Mouse (Mus musculus): ENCODE measurements around the gene Runx1. TPM values are rescaled to one million over a fixed set of nuclear protein-coding genes. Genes with fewer than 3 reads are reported as not detected.

Gene Runx1
- polyA plus RNA-seq, 1 experiment = 24.5 TPM

GRCm38 (mm10) chr16:92705564-92706458, 120.1 kb downstream of the Runx1 start:
- TF ChIP-seq CTCF (IDR thresholded peaks at IDR 0.05; ENCODE audit: control insufficient read depth, insufficient read depth, low read length) (no peak), POLR2A (IDR thresholded peaks at IDR 0.05; ENCODE audit: borderline replicate concordance, control insufficient read depth, low read depth, low read length) (no peak)
- Histone ChIP-seq H3K27ac (ENCODE audit: control insufficient read depth, insufficient read depth, low read depth, low read length, poor library complexity) (peak overlapping the region; percentile 14; the same call in 1 of the 2 replicates), H3K4me3 (replicated peaks; ENCODE audit: control insufficient read depth, low read depth, low read length) (no peak overlapping the region), H3K4me1 (ENCODE audit: control insufficient read depth, insufficient read depth, low read length) (peaks cover 10% of the 10 kb centered on the region)
- 35% methylated on average over 7 of the region's 7 CpGs for WGBS

GRCm38 (mm10) chr16:92703850-92704249, 122.1 kb downstream of the Runx1 start:
- H3K4me1 ChIP-seq (ENCODE audit: control insufficient read depth, insufficient read depth, low read length) = peaks cover 8% of the 10 kb centered on the region
- TF ChIP-seq POLR2A (IDR thresholded peaks at IDR 0.05; ENCODE audit: borderline replicate concordance, control insufficient read depth, low read depth, low read length) (no peak), CTCF (IDR thresholded peaks at IDR 0.05; ENCODE audit: control insufficient read depth, insufficient read depth, low read length) (no peak)
- H3K4me3 ChIP-seq (replicated peaks; ENCODE audit: control insufficient read depth, low read depth, low read length) = no peak overlapping the region
- H3K27ac ChIP-seq (ENCODE audit: control insufficient read depth, insufficient read depth, low read depth, low read length, poor library complexity) = no peak overlapping the region
- WGBS = 94% methylated on average over 2 of the region's 2 CpGs

- TF ChIP-seq POLR2A (IDR thresholded peaks at IDR 0.05; ENCODE audit: borderline replicate concordance, control insufficient read depth, low read depth, low read length) (no peak), CTCF (IDR thresholded peaks at IDR 0.05; ENCODE audit: control insufficient read depth, insufficient read depth, low read length) (no peak)
- peaks cover 4% of the 10 kb centered on the region for H3K4me1 ChIP-seq (ENCODE audit: control insufficient read depth, insufficient read depth, low read length)
- WGBS = 70% methylated on average over 27 of the region's 27 CpGs
- peak overlapping the region; percentile 26; the same call in 1 of the 2 replicates for H3K27ac ChIP-seq (ENCODE audit: control insufficient read depth, insufficient read depth, low read depth, low read length, poor library complexity)
- H3K4me3 ChIP-seq (replicated peaks; ENCODE audit: control insufficient read depth, low read depth, low read length) = no peak overlapping the region
These were observed 126.2 kb downstream of the Runx1 start for GRCm38 (mm10) chr16:92699531-92700397.

- 3% methylated on average over 26 of the region's 26 CpGs for WGBS
- peak overlapping the region; percentile 95 for H3K4me3 ChIP-seq (replicated peaks; ENCODE audit: control insufficient read depth, low read depth, low read length)
- peaks cover 1% of the 10 kb centered on the region for H3K4me1 ChIP-seq (ENCODE audit: control insufficient read depth, insufficient read depth, low read length)
- TF ChIP-seq CTCF (IDR thresholded peaks at IDR 0.05; ENCODE audit: control insufficient read depth, insufficient read depth, low read length) (peak; percentile 88), POLR2A (IDR thresholded peaks at IDR 0.05; ENCODE audit: borderline replicate concordance, control insufficient read depth, low read depth, low read length) (no peak)
- peak overlapping the region; percentile 97 for H3K27ac ChIP-seq (ENCODE audit: control insufficient read depth, insufficient read depth, low read depth, low read length, poor library complexity)
These were observed 127.3 kb downstream of the Runx1 start for GRCm38 (mm10) chr16:92698612-92698998.

- Histone ChIP-seq H3K27ac (ENCODE audit: control insufficient read depth, insufficient read depth, low read depth, low read length, poor library complexity) (peak overlapping the region; percentile 97), H3K4me3 (replicated peaks; ENCODE audit: control insufficient read depth, low read depth, low read length) (peak overlapping the region; percentile 95), H3K4me1 (ENCODE audit: control insufficient read depth, insufficient read depth, low read length) (peaks cover 1% of the 10 kb centered on the region)
- no peak for TF ChIP-seq POLR2A (IDR thresholded peaks at IDR 0.05; ENCODE audit: borderline replicate concordance, control insufficient read depth, low read depth, low read length)
- 0 out of 2 replicates have a peak, but pooled peaks have one; percentile 7 for TF ChIP-seq CTCF (IDR thresholded peaks at IDR 0.05; ENCODE audit: control insufficient read depth, insufficient read depth, low read length)
- WGBS = 3% methylated on average over 48 of the region's 48 CpGs
These were observed 128.0 kb downstream of the Runx1 start for GRCm38 (mm10) chr16:92697737-92698611.

- H3K4me3 ChIP-seq (replicated peaks; ENCODE audit: control insufficient read depth, low read depth, low read length) = peak overlapping the region; percentile 95
- under 1% methylated on average over 53 of the region's 53 CpGs for whole genome bisulfite sequencing
- TF ChIP-seq POLR2A (IDR thresholded peaks at IDR 0.05; ENCODE audit: borderline replicate concordance, control insufficient read depth, low read depth, low read length) (peak; percentile 75; the same call in 1 of the 2 replicates), CTCF (IDR thresholded peaks at IDR 0.05; ENCODE audit: control insufficient read depth, insufficient read depth, low read length) (no peak)
- H3K4me1 ChIP-seq (ENCODE audit: control insufficient read depth, insufficient read depth, low read length) = peaks cover 1% of the 10 kb centered on the region
- H3K27ac ChIP-seq (ENCODE audit: control insufficient read depth, insufficient read depth, low read depth, low read length, poor library complexity) = peak overlapping the region; percentile 97
These were observed 128.7 kb downstream of the Runx1 start for GRCm38 (mm10) chr16:92697227-92697736.

- Histone ChIP-seq H3K4me1 (ENCODE audit: control insufficient read depth, insufficient read depth, low read length) (no peaks in the 10 kb centered on the region; the same call in none of the 2 replicates), H3K27ac (ENCODE audit: control insufficient read depth, insufficient read depth, low read depth, low read length, poor library complexity) (peak overlapping the region; percentile 67; the same call in 1 of the 2 replicates), H3K4me3 (replicated peaks; ENCODE audit: control insufficient read depth, low read depth, low read length) (peak overlapping the region; percentile 75)
- 2% methylated on average over 24 of the region's 24 CpGs for WGBS
- TF ChIP-seq POLR2A (IDR thresholded peaks at IDR 0.05; ENCODE audit: borderline replicate concordance, control insufficient read depth, low read depth, low read length) = no peak
- TF ChIP-seq CTCF (IDR thresholded peaks at IDR 0.05; ENCODE audit: control insufficient read depth, insufficient read depth, low read length) = no peak
These were observed 129.4 kb downstream of the Runx1 start for GRCm38 (mm10) chr16:92696411-92697015.
